Mouse (Mus musculus) forebrain, postnatal 0 days (tissue): ENCODE measurements around the gene Pask. TPM values are rescaled to one million over a fixed set of nuclear protein-coding genes. Genes with fewer than 3 reads are reported as not detected.

Experiments
- ATAC-seq: fragments of 200-750 bp; cut with Nextera tagmentation; 2 replicates; pipeline ENCODE4 v1.8.0; 2017; ENCODE audit warnings: mild to moderate bottlenecking, moderate library complexity
- DNase-seq: peaks from one replicate; pipeline ENCODE4 v3.0.0-alpha.2; 2015
- H3K27ac ChIP-seq: fragments of 300-500 bp; sonication (generic); 2 replicates; pipeline ENCODE4 v1.5.1; 2014; ENCODE audit warnings: low read depth, mild to moderate bottlenecking, antibody characterized with exemption, low read length, moderate library complexity, mixed read lengths
- H3K27me3 ChIP-seq: fragments of 300-500 bp; sonication (generic); 2 replicates; pipeline ENCODE4 v1.6.1; 2014; ENCODE audit warnings: mild to moderate bottlenecking, low read length, mixed read lengths; ENCODE audit not compliant: insufficient read depth
- H3K36me3 ChIP-seq: fragments of 300-500 bp; sonication (generic); 2 replicates; pipeline ENCODE4 v1.6.1; 2014; ENCODE audit warnings: mild to moderate bottlenecking, moderate library complexity; ENCODE audit not compliant: insufficient read depth
- H3K4me1 ChIP-seq: fragments of 300-500 bp; sonication (generic); 2 replicates; pipeline ENCODE4 v1.6.1; 2014; ENCODE audit warnings: antibody characterized with exemption; ENCODE audit not compliant: insufficient read depth
- H3K4me2 ChIP-seq: fragments of 300-500 bp; sonication (generic); 2 replicates; pipeline ENCODE4 v1.6.1; 2014; ENCODE audit warnings: low read depth, mild to moderate bottlenecking, moderate library complexity
- H3K4me3 ChIP-seq: fragments of 300-500 bp; sonication (generic); 2 replicates; pipeline ENCODE4 v1.5.1; 2014; ENCODE audit warnings: low read depth, low read length, mixed read lengths
- H3K9ac ChIP-seq: fragments of 300-500 bp; sonication (generic); 2 replicates; pipeline ENCODE4 v1.6.1; 2014; ENCODE audit warnings: mild to moderate bottlenecking
- H3K9me3 ChIP-seq: fragments of 300-500 bp; sonication (generic); 2 replicates; pipeline ENCODE4 v1.6.1; 2016; ENCODE audit warnings: low read length
- CTCF ChIP-seq: sonication (generic); IDR thresholded peaks from 2 replicates; pipeline ENCODE4 v1.5.1; 2016; ENCODE audit warnings: antibody characterized with exemption, control low read depth, low read depth
- WGBS: fragments of 180-500 bp; shearing (Covaris S2); extraction: QIAGEN DNeasy Blood & Tissue Kit; methylation state at CpG from one replicate; pipeline ENCODE4 v1.1.7; 2014; 5-methylcytosine and 5-hydroxymethylcytosine counted together
- polyA plus RNA-seq: library from polyadenylated mRNA; unstranded; fragments of >200 nt; fragmentation: Nextera tagmentation; extraction: Ambion mirVana; gene quantifications from 2 replicates; pipeline ENCODE4 v1.2.1, GENCODE M21; 2015
- total RNA-seq: library from RNA; depleted of rRNA; stranded (reverse); fragments of >200 nt; gene quantifications from 2 replicates; pipeline ENCODE4 v1.2.3, GENCODE M21; 2014; rRNA removed

The Pask gene
- total RNA-seq (6.5 and 14.1 TPM in 2 replicates), polyA plus RNA-seq (2.2 and 3.1 TPM in 2 replicates)

DNA sequence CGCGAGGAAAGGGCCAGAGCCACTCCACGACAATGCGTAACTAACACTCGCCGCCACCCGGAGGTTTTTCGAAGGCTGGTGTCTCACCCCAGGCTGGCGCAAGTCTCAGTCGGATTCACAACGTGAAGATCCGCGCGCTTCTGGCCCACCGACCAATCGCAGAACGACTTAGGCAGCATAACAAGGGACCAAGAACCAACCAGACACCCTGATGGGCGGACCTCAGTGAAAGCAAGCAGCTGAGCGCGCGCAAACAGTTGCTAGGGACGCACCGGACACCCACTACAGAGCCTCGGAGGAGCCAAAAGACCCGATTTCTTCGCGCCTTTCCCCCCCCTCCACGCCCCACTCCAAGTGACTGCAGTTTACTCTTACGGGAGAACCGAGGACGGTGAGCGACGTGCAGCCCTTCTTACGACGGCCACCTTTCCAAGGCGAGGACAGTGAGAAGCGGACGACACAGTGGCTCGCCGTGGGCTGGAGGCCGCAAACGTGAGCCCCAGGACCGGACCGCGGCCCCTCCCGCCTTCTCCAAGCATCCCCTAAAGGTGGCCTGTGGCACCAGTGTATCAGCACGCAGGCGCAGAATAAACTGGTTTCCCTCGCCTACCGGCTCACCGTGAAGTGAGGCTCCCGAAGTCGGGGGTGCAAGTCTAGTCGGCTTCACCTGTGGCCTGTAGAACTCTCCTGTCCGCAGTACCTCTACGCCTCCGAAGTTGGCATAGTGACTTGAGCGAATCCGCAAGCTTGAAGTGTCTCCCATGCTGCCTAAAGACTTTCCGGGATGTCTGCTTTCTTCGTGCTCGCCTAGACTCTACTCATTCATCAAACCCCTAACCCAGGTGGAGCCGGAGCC is at the start of gene Pask, which contains the start of gene Ppp1r7:
Gene Pask, minus strand, starts transcription at position 835 of the 856 bp plus-strand sequence.
Gene Ppp1r7, plus strand, starts transcription at position 207 of the 856 bp plus-strand sequence.
- 2% methylated on average over 63 of the region's 63 CpGs for WGBS
- TF ChIP-seq CTCF, result no peak
- H3K4me1 ChIP-seq, result peaks cover 10% of the 10 kb centered on the region; the same call in 1 of the 2 replicates
- H3K9me3 ChIP-seq, result no peaks in the 10 kb centered on the region
- peak; percentile 94 for ATAC-seq
- peak within 1 kb of the TSS; percentile 63 for H3K9ac ChIP-seq
- DNase-seq, result peak; percentile 97
- H3K36me3 ChIP-seq, result peaks cover 5% of the 10 kb centered on the region; the same call in 1 of the 2 replicates
- peak within 1 kb of the TSS; percentile 69 for H3K4me3 ChIP-seq
- no peaks in the 10 kb centered on the region for H3K27me3 ChIP-seq
- peak within 1 kb of the TSS; percentile 95 for H3K4me2 ChIP-seq
- peak within 1 kb of the TSS; percentile 58 for H3K27ac ChIP-seq

DNA sequence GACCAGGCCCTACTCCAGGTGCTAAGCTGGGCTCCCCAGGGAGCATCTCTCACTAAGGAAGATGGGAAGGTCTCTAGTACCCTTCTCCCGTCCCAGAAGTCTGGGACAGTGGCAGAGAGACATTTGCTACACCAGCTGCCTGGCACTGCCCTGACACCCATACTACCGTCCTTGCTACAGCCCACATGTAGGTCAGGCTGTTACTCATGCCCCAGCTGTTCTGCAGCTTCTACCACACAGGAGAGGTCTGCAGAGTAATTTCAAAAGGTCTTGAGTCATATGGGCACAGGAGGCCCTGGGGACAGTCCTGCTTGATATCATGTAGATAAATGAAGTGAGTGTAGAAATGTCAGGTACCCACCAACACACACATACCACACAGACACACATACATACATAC is 45.6 kb upstream of the Pask start:
- WGBS, result 74% methylated on average over 2 of the region's 2 CpGs
- no peaks in the 10 kb centered on the region for H3K4me1 ChIP-seq
- DNase-seq (no peak), ATAC-seq (no peak)
- H3K36me3 ChIP-seq, result no peaks in the 10 kb centered on the region
- no peak overlapping the region for H3K4me2 ChIP-seq
- H3K9ac ChIP-seq, result no peak overlapping the region
- H3K4me3 ChIP-seq, result no peak overlapping the region
- no peaks in the 10 kb centered on the region for H3K27me3 ChIP-seq
- no peaks in the 10 kb centered on the region for H3K9me3 ChIP-seq
- no peak for TF ChIP-seq CTCF
- H3K27ac ChIP-seq, result no peak overlapping the region

DNA sequence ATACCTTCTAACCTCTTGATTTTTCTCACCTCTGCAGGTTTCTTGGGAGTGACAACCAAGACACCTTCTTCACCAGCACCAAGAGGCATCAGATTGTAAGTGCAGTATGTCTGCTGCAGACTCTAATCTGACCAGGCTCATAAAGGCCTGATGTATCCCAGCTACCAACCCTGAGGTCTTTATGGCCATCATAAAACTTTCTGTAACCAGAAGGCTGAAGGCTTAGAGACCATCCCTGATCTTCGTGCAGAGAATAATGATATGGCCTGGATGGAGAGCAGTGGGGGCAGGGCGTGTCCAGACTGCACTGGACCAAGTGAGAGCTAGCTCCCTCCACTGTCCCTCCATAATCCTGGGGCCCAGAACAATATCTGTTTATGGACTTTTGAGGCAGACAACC is 43.9 kb upstream of the Pask start:
- Histone ChIP-seq H3K36me3 (no peaks in the 10 kb centered on the region), H3K4me3 (no peak overlapping the region), H3K9me3 (no peaks in the 10 kb centered on the region), H3K27me3 (no peaks in the 10 kb centered on the region), H3K9ac (no peak overlapping the region), H3K4me1 (no peaks in the 10 kb centered on the region), H3K4me2 (no peak overlapping the region), H3K27ac (no peak overlapping the region)
- no peak for TF ChIP-seq CTCF
- DNase-seq (no peak), ATAC-seq (no peak)
- 82% methylated on average over 2 of the region's 2 CpGs for WGBS

DNA sequence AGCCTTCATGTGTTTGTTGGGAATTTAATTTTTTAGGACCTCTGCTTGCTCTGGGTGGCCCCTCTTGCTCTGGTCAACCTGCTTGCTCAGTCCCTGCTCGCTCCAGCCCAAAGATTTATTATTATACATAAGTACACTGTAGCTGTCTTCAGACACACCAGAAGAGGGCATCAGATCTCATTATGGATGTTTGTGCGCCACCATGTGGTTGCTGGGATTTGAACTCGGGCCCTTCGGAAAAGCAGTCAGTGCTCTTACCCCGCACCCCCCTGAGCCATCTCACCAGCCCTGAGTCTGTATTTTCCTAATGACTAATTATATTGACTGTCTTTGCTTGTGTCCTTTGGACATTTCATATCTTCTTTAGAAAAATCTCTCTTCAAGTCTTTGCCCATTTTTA is 35.8 kb upstream of the Pask start:
- ATAC-seq (no peak), DNase-seq (no peak)
- no peaks in the 10 kb centered on the region for H3K9me3 ChIP-seq
- H3K4me1 ChIP-seq, result no peaks in the 10 kb centered on the region
- H3K9ac ChIP-seq, result no peak overlapping the region
- no peak overlapping the region for H3K4me2 ChIP-seq
- H3K36me3 ChIP-seq, result no peaks in the 10 kb centered on the region
- H3K4me3 ChIP-seq, result no peak overlapping the region
- no peak overlapping the region for H3K27ac ChIP-seq
- TF ChIP-seq CTCF, result no peak
- 86% methylated on average over 5 of the region's 5 CpGs for WGBS
- H3K27me3 ChIP-seq, result no peaks in the 10 kb centered on the region

GRCm38 (mm10) chr1:93377307-93377706 is 34.0 kb upstream of the Pask start:
- no peak overlapping the region for H3K27ac ChIP-seq
- DNase-seq, result no peak
- TF ChIP-seq CTCF, result no peak
- H3K27me3 ChIP-seq, result no peaks in the 10 kb centered on the region
- H3K4me1 ChIP-seq, result no peaks in the 10 kb centered on the region
- no peaks in the 10 kb centered on the region for H3K9me3 ChIP-seq
- ATAC-seq, result no peak
- WGBS, result 76% methylated on average over 5 of the region's 5 CpGs
- H3K9ac ChIP-seq, result no peak overlapping the region
- no peaks in the 10 kb centered on the region for H3K36me3 ChIP-seq
- no peak overlapping the region for H3K4me3 ChIP-seq
- H3K4me2 ChIP-seq, result no peak overlapping the region

DNA sequence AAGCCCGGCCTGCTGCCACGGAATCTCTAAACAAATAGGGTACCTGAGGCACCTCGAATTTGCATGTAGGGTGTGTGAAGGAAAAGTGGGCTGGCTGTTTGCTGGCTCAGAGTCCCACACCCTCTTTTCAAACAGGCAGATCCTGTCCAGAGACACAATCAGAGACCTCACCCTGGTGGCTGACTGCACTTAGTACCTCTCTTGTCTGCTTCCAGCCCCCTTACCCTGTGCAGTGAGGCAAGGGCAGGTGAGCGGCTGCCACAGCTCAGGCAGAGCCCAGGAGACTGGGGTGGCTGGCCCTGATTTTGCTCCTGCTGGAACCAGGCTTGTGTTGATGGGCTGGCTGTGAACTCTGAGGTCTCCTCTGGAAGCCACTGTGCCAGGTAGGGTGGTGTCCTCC is 30.4 kb upstream of the Pask start, which contains the start of gene Ano7:
Gene Ano7, plus strand, starts transcription at position 266 of the 400 bp plus-strand sequence.
- DNase-seq (no peak), ATAC-seq (no peak)
- H3K27ac ChIP-seq, result no peak within 1 kb of the TSS
- H3K27me3 ChIP-seq, result no peaks in the 10 kb centered on the region
- H3K4me2 ChIP-seq, result no peak within 1 kb of the TSS
- H3K36me3 ChIP-seq, result no peaks in the 10 kb centered on the region
- no peak for TF ChIP-seq CTCF
- H3K9me3 ChIP-seq, result no peaks in the 10 kb centered on the region
- 81% methylated on average over 4 of the region's 4 CpGs for WGBS
- no peak within 1 kb of the TSS for H3K4me3 ChIP-seq
- H3K9ac ChIP-seq, result no peak within 1 kb of the TSS
- no peaks in the 10 kb centered on the region for H3K4me1 ChIP-seq

DNA sequence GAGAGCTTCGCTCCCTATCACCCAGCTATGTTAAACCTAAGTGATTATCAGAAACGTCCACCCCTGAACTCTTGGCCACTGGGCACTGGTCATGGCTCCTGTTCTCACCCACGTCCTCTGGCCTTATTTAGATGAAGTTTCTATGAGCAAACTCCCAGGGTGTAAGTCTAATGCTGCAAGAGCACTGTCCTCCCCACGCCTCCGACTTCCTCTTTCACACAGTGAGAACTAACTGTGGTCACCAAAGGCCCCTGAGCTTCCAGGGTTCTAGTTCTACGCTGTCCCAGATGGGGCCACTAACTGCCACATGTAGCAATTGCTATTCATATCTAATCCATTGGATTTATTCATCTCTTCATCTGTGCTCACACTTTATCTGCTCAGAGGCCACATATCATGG is 22.4 kb upstream of the Pask start:
- 96% methylated on average over 6 of the region's 6 CpGs for WGBS
- Histone ChIP-seq H3K4me1 (no peaks in the 10 kb centered on the region), H3K9ac (no peak overlapping the region), H3K9me3 (no peaks in the 10 kb centered on the region), H3K27me3 (no peaks in the 10 kb centered on the region), H3K4me3 (no peak overlapping the region), H3K27ac (no peak overlapping the region), H3K36me3 (peaks cover 50% of the 10 kb centered on the region), H3K4me2 (no peak overlapping the region)
- DNase-seq (no peak), ATAC-seq (no peak)
- no peak for TF ChIP-seq CTCF
